Mouse (Mus musculus) leukemia stem cell, adult 10-12 weeks (primary cell): ENCODE data around the gene Olfr623. TPM values are rescaled to one million over a fixed set of nuclear protein-coding genes. Genes with fewer than 3 reads are reported as not detected.

Experiments used
- polyA plus RNA-seq: library from polyadenylated mRNA; stranded (reverse); fragments of >175 nt; gene quantifications from 2 replicates; pipeline ENCODE4 v1.2.3, GENCODE M21; 2012; ENCODE audit warnings: low replicate concordance

Gene Olfr623
- not detected in 2 replicates for polyA plus RNA-seq

DNA sequence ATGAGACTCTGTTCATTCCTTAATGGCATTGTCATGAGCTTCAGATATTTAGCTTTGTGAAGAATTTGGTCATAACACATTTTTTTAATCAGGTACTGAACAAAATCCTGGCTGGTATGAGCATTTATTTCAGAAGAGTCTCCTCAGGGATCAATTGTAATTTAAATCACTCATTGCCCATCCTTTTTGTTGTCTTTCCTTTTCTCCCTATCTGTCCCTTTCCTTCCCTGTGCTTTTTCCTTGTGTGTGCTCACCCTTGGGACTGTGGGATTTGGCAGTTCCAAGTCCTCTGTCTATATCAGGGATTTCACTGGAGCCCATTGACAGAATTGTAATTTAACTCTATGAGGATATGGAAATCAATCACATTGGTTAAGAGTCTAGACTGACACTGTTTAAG lies at the start of gene Olfr623:
Gene Olfr623 (minus strand): TSS at position 101 of the 400 bp plus-strand sequence.

DNA sequence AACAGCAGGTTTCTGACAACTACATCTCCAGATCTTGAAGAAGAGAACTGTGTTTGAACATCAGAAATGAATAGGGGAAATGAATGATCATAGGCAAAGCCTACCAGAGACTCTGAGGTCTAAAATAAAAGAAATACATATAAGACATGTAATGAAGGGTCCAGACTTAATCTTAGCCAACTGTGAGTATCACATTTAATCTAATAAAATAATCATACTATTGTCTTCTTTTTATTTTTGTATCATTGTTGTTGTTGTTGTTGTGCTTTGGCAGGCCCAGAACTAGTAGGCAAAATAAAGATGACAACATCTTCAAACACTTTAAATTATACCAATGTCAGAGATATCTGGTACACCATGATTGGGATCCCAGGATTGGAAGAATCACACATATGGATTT lies 18.9 kb upstream of the Olfr623 start, which contains the start of gene Olfr625-ps1:
Gene Olfr625-ps1 (plus strand): TSS at position 301 of the 400 bp plus-strand sequence.

DNA sequence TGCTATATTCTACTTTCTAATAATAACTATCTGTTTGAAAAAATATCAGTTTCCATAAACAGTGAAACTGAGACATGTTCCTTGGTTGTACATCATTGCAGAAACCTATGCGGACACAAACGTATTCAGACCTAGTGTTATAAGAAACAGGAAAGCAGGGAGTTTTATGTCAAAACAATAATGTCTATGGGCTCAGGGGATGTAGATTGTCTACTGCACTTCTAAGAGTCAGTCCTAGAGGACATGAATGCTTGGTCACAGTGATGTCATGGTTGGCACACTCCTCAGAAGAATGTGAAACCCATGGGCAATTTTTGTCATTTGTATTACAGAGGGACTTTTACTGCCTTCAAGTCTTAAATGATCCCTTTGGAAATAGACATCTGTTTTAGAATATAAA lies 7.6 kb upstream of the Olfr623 start, which contains the start of gene Olfr624:
Gene Olfr624 (minus strand): TSS at position 101 of the 400 bp plus-strand sequence.

DNA sequence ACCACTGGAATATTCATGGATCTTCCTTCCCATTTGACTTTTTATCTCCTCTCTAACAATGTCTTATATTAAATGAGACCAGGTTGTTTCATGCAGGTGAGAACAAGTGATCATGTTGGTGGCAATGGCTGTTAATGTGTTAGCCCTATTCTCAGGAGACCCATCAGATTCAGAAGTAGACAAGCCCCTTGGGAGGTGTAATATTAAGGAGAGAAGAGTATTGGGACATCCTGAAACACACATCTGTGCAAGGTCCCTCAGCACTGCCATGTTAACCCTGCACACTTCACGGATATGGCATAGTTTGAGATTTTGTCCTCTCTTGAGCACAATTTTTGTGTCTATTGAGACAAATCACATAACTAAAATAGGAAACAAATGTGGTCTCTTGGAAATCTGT lies 20.9 kb downstream of the Olfr623 start, which contains the start of gene Olfr622:
Gene Olfr622 (minus strand): TSS at position 101 of the 400 bp plus-strand sequence.

DNA sequence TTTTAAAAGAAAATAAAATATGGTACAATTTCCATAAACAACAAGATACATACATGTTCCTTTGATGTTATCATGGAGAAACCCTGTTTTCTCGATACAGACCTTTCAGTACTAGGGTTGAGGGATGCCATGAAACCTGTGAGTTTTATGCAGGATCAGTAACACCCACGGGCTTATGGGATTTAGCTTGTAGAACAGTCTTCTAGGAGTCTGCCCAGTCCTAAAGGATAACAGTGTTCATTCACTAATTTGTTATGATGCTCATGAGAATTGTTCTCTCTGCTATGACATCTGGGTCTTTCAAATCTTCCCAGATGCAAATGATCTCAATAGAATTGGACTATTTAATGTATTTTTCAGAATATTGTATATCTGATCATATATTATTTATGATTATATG lies 51.1 kb downstream of the Olfr623 start, which contains the start of gene Olfr620:
Gene Olfr620 (minus strand): TSS at position 101 of the 400 bp plus-strand sequence.

Other genes starting within 250 kb of the Olfr623 start
- not detected in 2 replicates for gene Usp17lc, start 248.6 kb downstream of the Olfr623 start, polyA plus RNA-seq
- not detected in 2 replicates for gene Olfr605, start 218.3 kb downstream of the Olfr623 start, polyA plus RNA-seq
- gene Olfr606, start 214.7 kb downstream of the Olfr623 start, polyA plus RNA-seq, result not detected in 2 replicates
- gene Olfr607, start 199.5 kb downstream of the Olfr623 start, polyA plus RNA-seq, result not detected in 2 replicates
- not detected in 2 replicates for gene Olfr608, start 193.8 kb downstream of the Olfr623 start, polyA plus RNA-seq
- gene Olfr609, start 165.6 kb downstream of the Olfr623 start, polyA plus RNA-seq, result not detected in 2 replicates
- not detected in 2 replicates for gene Olfr610, start 151.6 kb downstream of the Olfr623 start, polyA plus RNA-seq
- gene Olfr611, start 142.9 kb downstream of the Olfr623 start, polyA plus RNA-seq, result not detected in 2 replicates
- gene Olfr612, start 121.0 kb downstream of the Olfr623 start, polyA plus RNA-seq, result not detected in 2 replicates
- gene Olfr613, start 115.6 kb downstream of the Olfr623 start, polyA plus RNA-seq, result not detected in 2 replicates
- not detected in 2 replicates for gene Olfr615, start 107.6 kb downstream of the Olfr623 start, polyA plus RNA-seq
- gene Olfr616, start 94.6 kb downstream of the Olfr623 start, polyA plus RNA-seq, result not detected in 2 replicates
- gene Olfr617, start 90.6 kb downstream of the Olfr623 start, polyA plus RNA-seq, result not detected in 2 replicates
- not detected in 2 replicates for gene Olfr618, start 73.6 kb downstream of the Olfr623 start, polyA plus RNA-seq
- not detected in 2 replicates for gene Olfr619, start 63.1 kb downstream of the Olfr623 start, polyA plus RNA-seq
- gene Olfr620, start 51.2 kb downstream of the Olfr623 start, polyA plus RNA-seq, result not detected in 2 replicates
- not detected in 2 replicates for gene Olfr622, start 21.0 kb downstream of the Olfr623 start, polyA plus RNA-seq
- gene Olfr624, start 7.5 kb upstream of the Olfr623 start, polyA plus RNA-seq, result not detected in 2 replicates
- gene Olfr625-ps1, start 19.0 kb upstream of the Olfr623 start, polyA plus RNA-seq, result not detected in 2 replicates
- gene Olfr243, start 51.0 kb upstream of the Olfr623 start, polyA plus RNA-seq, result not detected in 2 replicates
- gene Olfr628, start 66.7 kb upstream of the Olfr623 start, polyA plus RNA-seq, result not detected in 2 replicates
- not detected in 2 replicates for gene Olfr629, start 81.2 kb upstream of the Olfr623 start, polyA plus RNA-seq
- not detected in 2 replicates for gene Olfr630, start 93.6 kb upstream of the Olfr623 start, polyA plus RNA-seq
- not detected in 2 replicates for gene Olfr69, start 107.9 kb upstream of the Olfr623 start, polyA plus RNA-seq
- not detected in 2 replicates for gene Olfr68, start 116.0 kb upstream of the Olfr623 start, polyA plus RNA-seq
- not detected in 2 replicates for gene Olfr67, start 128.1 kb upstream of the Olfr623 start, polyA plus RNA-seq
- gene Hbb-bt, start 150.3 kb upstream of the Olfr623 start, polyA plus RNA-seq, result 68.2 and 1,476 TPM in 2 replicates
- 16,372 and 30,425 TPM in 2 replicates for gene Hbb-bs, start 164.4 kb upstream of the Olfr623 start, polyA plus RNA-seq
- gene Hbb-bh2, start 176.8 kb upstream of the Olfr623 start, polyA plus RNA-seq, result not detected in 2 replicates
- not detected in 2 replicates for gene Hbb-bh1, start 179.5 kb upstream of the Olfr623 start, polyA plus RNA-seq
- not detected in 2 replicates for gene Hbb-y, start 189.5 kb upstream of the Olfr623 start, polyA plus RNA-seq
- gene Olfr66, start 222.6 kb upstream of the Olfr623 start, polyA plus RNA-seq, result not detected in 2 replicates
- not detected in 2 replicates for gene Olfr64, start 230.8 kb upstream of the Olfr623 start, polyA plus RNA-seq
- not detected in 2 replicates for gene Olfr65, start 239.8 kb upstream of the Olfr623 start, polyA plus RNA-seq